Mouse (Mus musculus) embryonic facial prominence, embryonic 14.5 days (tissue): Measurements from ENCODE around the gene Rfwd3. TPM values are rescaled to one million over a fixed set of nuclear protein-coding genes. Genes with fewer than 3 reads are reported as not detected.
"Not testable (repeated sequence)": the region's sequence is repeated elsewhere in the genome, so short reads cannot be mapped to it uniquely, and the experiment has no call there.

ENCODE experiments used
- ATAC-seq: fragments of 200-750 bp; cut with Nextera tagmentation; 2 replicates; pipeline ENCODE4 v1.8.0; 2017; ENCODE audit warnings: low read depth, moderate number of reproducible peaks, moderate TSS enrichment
- DNase-seq: peaks from one replicate; pipeline ENCODE4 v3.0.0-alpha.2; 2015; ENCODE audit warnings: low spot score
- H3K27ac ChIP-seq: fragments of 300-500 bp; sonication (generic); replicated peaks from 2 replicates; pipeline ENCODE4 v1.5.1; 2014; ENCODE audit warnings: low read depth, mild to moderate bottlenecking, low read length, moderate library complexity
- H3K27me3 ChIP-seq: fragments of 300-500 bp; sonication (generic); replicated peaks from 2 replicates; pipeline ENCODE4 v1.6.1; 2014; ENCODE audit warnings: low read length; ENCODE audit not compliant: control insufficient read depth, insufficient read depth
- H3K36me3 ChIP-seq: fragments of 300-500 bp; sonication (generic); 2 replicates; pipeline ENCODE4 v1.6.1; 2014; ENCODE audit warnings: low read length, mixed read lengths; ENCODE audit not compliant: control insufficient read depth, insufficient read depth
- H3K4me1 ChIP-seq: fragments of 300-500 bp; sonication (generic); 2 replicates; pipeline ENCODE4 v1.6.1; 2014; ENCODE audit warnings: antibody characterized with exemption, low read length; ENCODE audit not compliant: control insufficient read depth, insufficient read depth
- H3K4me2 ChIP-seq: fragments of 300-500 bp; sonication (generic); 2 replicates; pipeline ENCODE4 v1.6.1; 2014; ENCODE audit warnings: low read depth, mild to moderate bottlenecking, low read length, moderate library complexity, mixed read lengths
- H3K4me3 ChIP-seq: fragments of 300-500 bp; sonication (generic); 2 replicates; pipeline ENCODE4 v1.5.1; 2014; ENCODE audit warnings: low read depth, mild to moderate bottlenecking, low read length
- H3K9ac ChIP-seq: fragments of 300-500 bp; sonication (generic); 2 replicates; pipeline ENCODE4 v1.6.1; 2014; ENCODE audit warnings: low read depth, mild to moderate bottlenecking, low read length, moderate library complexity, mixed read lengths
- H3K9me3 ChIP-seq: fragments of 300-500 bp; sonication (generic); 2 replicates; pipeline ENCODE4 v1.6.1; 2016; ENCODE audit warnings: low read length; ENCODE audit not compliant: control insufficient read depth
- WGBS: fragments of 180-500 bp; shearing (Covaris S2); extraction: QIAGEN DNeasy Blood & Tissue Kit; methylation state at CpG from one replicate; pipeline ENCODE4 v1.1.7; 2014; 5-methylcytosine and 5-hydroxymethylcytosine counted together
- polyA plus RNA-seq: library from polyadenylated mRNA; unstranded; fragments of >200 nt; fragmentation: Nextera tagmentation; extraction: Ambion mirVana; gene quantifications from 2 replicates; pipeline ENCODE4 v1.2.1, GENCODE M21; 2014

The Rfwd3 gene
- polyA plus RNA-seq, 1 experiment from 2014 or later, result 42.1 TPM

- H3K36me3 ChIP-seq, H3K27me3 ChIP-seq, H3K9ac ChIP-seq, H3K4me2 ChIP-seq, H3K9me3 ChIP-seq, H3K4me1 ChIP-seq, H3K4me3 ChIP-seq, ATAC-seq, DNase-seq, H3K27ac ChIP-seq: not testable (repeated sequence)
- 95% methylated on average over 1 of the region's 1 CpGs for WGBS
These were observed 53.2 kb downstream of the Rfwd3 start for GRCm38 (mm10) chr8:111246864-111247263.

GRCm38 (mm10) chr8:111246287-111246830, 53.7 kb downstream of the Rfwd3 start:
- Histone ChIP-seq H3K9me3 (no peaks in the 10 kb centered on the region), H3K9ac (no peak overlapping the region), H3K4me1 (no peaks in the 10 kb centered on the region), H3K27ac (no peak overlapping the region), H3K4me3 (no peak overlapping the region), H3K4me2 (no peak overlapping the region), H3K27me3 (no peaks in the 10 kb centered on the region), H3K36me3 (0 out of 2 replicates have a peak, but pooled peaks cover 4% of the 10 kb centered on the region)
- WGBS, result 89% methylated on average over 4 of the region's 4 CpGs
- DNase-seq (no peak), ATAC-seq (no peak)

DNA sequence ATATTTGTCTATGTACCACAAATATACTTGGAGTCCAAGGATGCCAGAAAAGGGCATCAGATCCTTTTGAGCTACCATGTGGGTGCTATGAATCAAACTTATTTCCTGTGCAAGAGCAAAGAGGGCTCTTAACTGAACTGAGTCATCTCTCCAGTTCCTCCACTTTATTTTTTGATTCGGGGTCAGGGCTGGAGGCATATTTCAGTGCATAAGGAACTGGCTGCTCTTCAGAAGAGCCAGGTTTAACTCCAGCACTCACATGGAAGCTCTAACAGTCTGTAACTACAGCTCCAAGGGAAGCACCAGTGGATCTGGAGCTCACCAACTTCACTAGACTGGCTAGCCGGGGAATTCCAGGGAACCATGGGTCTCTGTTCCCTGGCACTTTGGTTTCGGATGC, 62.7 kb downstream of the Rfwd3 start:
- Histone ChIP-seq H3K9me3 (no peaks in the 10 kb centered on the region), H3K4me2 (no peak overlapping the region), H3K9ac (no peak overlapping the region), H3K36me3 (no peaks in the 10 kb centered on the region), H3K4me1 (no peaks in the 10 kb centered on the region), H3K4me3 (no peak overlapping the region), H3K27ac (no peak overlapping the region), H3K27me3 (no peaks in the 10 kb centered on the region)
- DNase-seq (no peak), ATAC-seq (no peak)
- 78% methylated on average over 3 of the region's 3 CpGs for WGBS

DNA sequence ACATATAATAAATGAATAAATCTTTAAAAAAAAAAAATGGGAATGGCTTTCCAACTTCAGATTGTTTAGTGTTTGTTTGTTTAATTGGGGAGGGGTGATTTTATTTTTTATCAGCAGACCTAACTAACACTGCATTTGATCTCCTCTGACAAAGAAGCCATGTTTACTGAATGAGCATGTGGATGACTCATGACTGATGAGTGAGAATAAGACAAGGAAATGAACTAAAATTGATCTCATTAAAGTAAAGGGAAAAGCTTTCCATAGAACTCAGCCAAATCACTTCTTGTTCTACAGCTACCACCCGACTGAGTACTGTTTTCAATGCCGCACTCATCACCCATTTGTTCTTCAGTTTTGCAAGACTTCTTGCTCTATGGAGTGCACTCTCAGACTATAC, 66.3 kb downstream of the Rfwd3 start:
- Histone ChIP-seq H3K27me3 (no peaks in the 10 kb centered on the region), H3K36me3 (no peaks in the 10 kb centered on the region), H3K27ac (no peak overlapping the region), H3K4me3 (no peak overlapping the region), H3K4me1 (no peaks in the 10 kb centered on the region), H3K9ac (no peak overlapping the region), H3K9me3 (no peaks in the 10 kb centered on the region), H3K4me2 (no peak overlapping the region)
- 90% methylated on average over 2 of the region's 2 CpGs for WGBS
- no peak for DNase-seq
- ATAC-seq, result no peak

GRCm38 (mm10) chr8:111224153-111224552, 75.9 kb downstream of the Rfwd3 start:
- Histone ChIP-seq H3K27me3 (no peaks in the 10 kb centered on the region), H3K4me3 (no peak overlapping the region), H3K9ac (no peak overlapping the region), H3K36me3 (no peaks in the 10 kb centered on the region), H3K4me2 (no peak overlapping the region), H3K9me3 (no peaks in the 10 kb centered on the region), H3K4me1 (peaks cover 5% of the 10 kb centered on the region), H3K27ac (0 out of 2 replicates have a peak overlapping the region, but pooled peaks have one; percentile 1)
- 45% methylated on average over 5 of the region's 5 CpGs for WGBS
- ATAC-seq, result no peak
- DNase-seq, result peak; percentile 59

Other genes starting within 250 kb of the Rfwd3 start
- gene Exosc6, start 243.9 kb downstream of the Rfwd3 start, polyA plus RNA-seq, result 11.4 and 13.1 TPM in 2 replicates
- 0.68 and 0.97 TPM in 2 replicates for gene Clec18a, start 207.8 kb downstream of the Rfwd3 start, polyA plus RNA-seq
- 7.0 and 7.4 TPM in 2 replicates for gene Pdpr, start 205.6 kb downstream of the Rfwd3 start, polyA plus RNA-seq
- gene Glg1, start 41.0 kb downstream of the Rfwd3 start, polyA plus RNA-seq, result 103 and 104 TPM in 2 replicates
- 1.2 and 2.5 TPM in 2 replicates for gene Mlkl, start 38.0 kb upstream of the Rfwd3 start, polyA plus RNA-seq
- 0.13 and 0.22 TPM in 2 replicates for gene Fa2h, start 93.6 kb upstream of the Rfwd3 start, polyA plus RNA-seq
- gene Wdr59, start 221.9 kb upstream of the Rfwd3 start, polyA plus RNA-seq, result 4.6 and 4.7 TPM in 2 replicates
- gene Znrf1, start 235.9 kb upstream of the Rfwd3 start, polyA plus RNA-seq, result 35.6 and 39.1 TPM in 2 replicates